Mouse (Mus musculus) stomach, postnatal 0 days (tissue): ENCODE results near the gene Slc38a2.

ENCODE experiments used
- CTCF ChIP-seq: IDR thresholded peaks from 2 replicates; pipeline ENCODE4 v1.5.1; 2016; ENCODE audit warnings: antibody characterized with exemption, low read depth, mild to moderate bottlenecking, moderate library complexity
- EP300 ChIP-seq: optimal IDR thresholded peaks from 2 replicates; pipeline ENCODE3; 2016; ENCODE audit warnings: antibody characterized with exemption

DNA sequence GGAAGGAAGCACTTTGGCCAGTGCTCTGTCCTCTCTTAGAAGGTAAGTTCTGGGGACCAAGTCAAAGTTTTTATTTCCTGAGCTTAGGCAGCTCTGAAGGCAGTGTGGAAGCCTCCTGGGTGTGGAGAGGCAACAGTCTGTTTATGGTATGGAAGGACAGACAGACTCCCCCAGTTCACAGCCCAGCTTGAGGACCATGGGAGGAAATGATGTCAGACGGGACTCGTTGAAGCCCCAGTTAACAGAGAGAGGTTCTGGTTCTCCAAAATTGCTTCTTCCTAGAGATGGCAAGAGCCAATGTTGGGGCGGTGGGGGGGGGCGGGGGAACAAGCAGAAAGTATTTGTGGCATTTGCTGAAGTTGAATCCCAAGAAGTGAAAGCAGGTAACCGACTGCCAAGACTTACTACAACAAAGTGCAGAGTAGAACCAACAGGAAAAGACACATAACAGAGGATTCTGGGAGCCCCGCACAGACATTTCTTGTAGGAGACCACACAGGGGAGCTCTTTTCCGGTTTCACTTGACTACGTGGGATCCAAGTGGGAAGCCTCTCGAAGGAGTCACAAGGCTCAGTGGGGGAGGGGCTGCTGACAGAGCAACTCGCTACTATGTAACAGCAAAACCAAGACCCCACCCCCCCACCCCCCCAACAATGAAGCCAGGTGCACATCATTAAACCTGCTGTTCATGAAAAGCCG is 15.2 kb downstream of the Slc38a2 start:
- TF ChIP-seq CTCF: peak; percentile 48
- no peak for TF ChIP-seq EP300
